Mouse (Mus musculus): ENCODE measurements around the gene Camk1. TPM values are rescaled to one million over a fixed set of nuclear protein-coding genes. Genes with fewer than 3 reads are reported as not detected.

Camk1 gene
- polyA plus RNA-seq, 1 experiment: 63.2 TPM

- TF ChIP-seq CTCF (conservative IDR thresholded peaks at IDR 0.05; ENCODE audit: insufficient read depth, insufficient read length, low read depth, low read length) (no peak), POLR2A (IDR thresholded peaks at IDR 0.05; ENCODE audit: low read depth, low read length) (no peak)
- no peak overlapping the region for H3K27ac ChIP-seq (ENCODE audit: insufficient read depth, low read depth, low read length)
- DNase-seq: no peak
- 94% methylated on average over 8 of the region's 8 CpGs for WGBS
- no peaks in the 10 kb centered on the region for H3K27me3 ChIP-seq (replicated peaks; ENCODE audit: control insufficient read depth, insufficient read depth, low read length)
- H3K4me3 ChIP-seq (ENCODE audit: insufficient read depth, low read depth, low read length): no peak overlapping the region
- H3K36me3 ChIP-seq (ENCODE audit: control insufficient read depth, insufficient read depth, low read length): peaks cover 12% of the 10 kb centered on the region
- H3K4me1 ChIP-seq (ENCODE audit: control insufficient read depth, insufficient read depth, low read length): peaks cover 3% of the 10 kb centered on the region; the same call in 1 of the 2 replicates
These were observed 40.7 kb upstream of the Camk1 start for GRCm38 (mm10) chr6:113384351-113384927.

DNA sequence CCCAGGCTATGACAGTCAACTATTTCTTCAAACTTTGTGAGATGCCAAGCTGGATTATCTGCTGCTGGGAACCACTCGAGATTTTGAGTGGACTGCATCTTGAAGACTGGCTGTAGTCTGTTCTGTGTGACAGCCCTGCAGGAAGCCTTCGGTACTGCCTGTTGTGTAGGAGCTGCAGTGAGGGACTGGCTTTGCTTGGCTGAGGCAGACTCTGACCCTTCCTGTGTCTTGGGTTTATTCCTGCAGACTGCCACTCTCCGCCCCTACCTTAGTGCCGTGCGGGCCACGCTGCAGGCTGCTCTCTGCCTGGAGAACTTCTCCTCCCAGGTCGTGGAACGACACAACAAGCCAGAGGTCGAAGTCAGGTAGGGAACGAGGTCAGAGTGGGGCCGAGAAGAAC, 36.7 kb upstream of the Camk1 start:
- Histone ChIP-seq H3K36me3 (ENCODE audit: control insufficient read depth, insufficient read depth, low read length) (peaks cover 5% of the 10 kb centered on the region), H3K27me3 (replicated peaks; ENCODE audit: control insufficient read depth, insufficient read depth, low read length) (no peaks in the 10 kb centered on the region), H3K4me3 (ENCODE audit: insufficient read depth, low read depth, low read length) (no peak overlapping the region), H3K27ac (ENCODE audit: insufficient read depth, low read depth, low read length) (no peak overlapping the region), H3K4me1 (ENCODE audit: control insufficient read depth, insufficient read depth, low read length) (peaks cover 14% of the 10 kb centered on the region)
- WGBS: 62% methylated on average over 11 of the region's 11 CpGs
- TF ChIP-seq POLR2A (IDR thresholded peaks at IDR 0.05; ENCODE audit: low read depth, low read length) (no peak), CTCF (conservative IDR thresholded peaks at IDR 0.05; ENCODE audit: insufficient read depth, insufficient read length, low read depth, low read length) (no peak; the same call in 1 of the 2 replicates)
- peak; percentile 58 for DNase-seq

GRCm38 (mm10) chr6:113379246-113379645, 35.5 kb upstream of the Camk1 start:
- Histone ChIP-seq H3K36me3 (ENCODE audit: control insufficient read depth, insufficient read depth, low read length) (peaks cover 4% of the 10 kb centered on the region), H3K27me3 (replicated peaks; ENCODE audit: control insufficient read depth, insufficient read depth, low read length) (no peaks in the 10 kb centered on the region), H3K4me1 (ENCODE audit: control insufficient read depth, insufficient read depth, low read length) (peaks cover 14% of the 10 kb centered on the region), H3K4me3 (ENCODE audit: insufficient read depth, low read depth, low read length) (peak overlapping the region; percentile 3), H3K27ac (ENCODE audit: insufficient read depth, low read depth, low read length) (no peak overlapping the region)
- TF ChIP-seq CTCF (conservative IDR thresholded peaks at IDR 0.05; ENCODE audit: insufficient read depth, insufficient read length, low read depth, low read length) (no peak), POLR2A (IDR thresholded peaks at IDR 0.05; ENCODE audit: low read depth, low read length) (no peak)
- no peak for DNase-seq
- WGBS: 61% methylated on average over 6 of the region's 6 CpGs

DNA sequence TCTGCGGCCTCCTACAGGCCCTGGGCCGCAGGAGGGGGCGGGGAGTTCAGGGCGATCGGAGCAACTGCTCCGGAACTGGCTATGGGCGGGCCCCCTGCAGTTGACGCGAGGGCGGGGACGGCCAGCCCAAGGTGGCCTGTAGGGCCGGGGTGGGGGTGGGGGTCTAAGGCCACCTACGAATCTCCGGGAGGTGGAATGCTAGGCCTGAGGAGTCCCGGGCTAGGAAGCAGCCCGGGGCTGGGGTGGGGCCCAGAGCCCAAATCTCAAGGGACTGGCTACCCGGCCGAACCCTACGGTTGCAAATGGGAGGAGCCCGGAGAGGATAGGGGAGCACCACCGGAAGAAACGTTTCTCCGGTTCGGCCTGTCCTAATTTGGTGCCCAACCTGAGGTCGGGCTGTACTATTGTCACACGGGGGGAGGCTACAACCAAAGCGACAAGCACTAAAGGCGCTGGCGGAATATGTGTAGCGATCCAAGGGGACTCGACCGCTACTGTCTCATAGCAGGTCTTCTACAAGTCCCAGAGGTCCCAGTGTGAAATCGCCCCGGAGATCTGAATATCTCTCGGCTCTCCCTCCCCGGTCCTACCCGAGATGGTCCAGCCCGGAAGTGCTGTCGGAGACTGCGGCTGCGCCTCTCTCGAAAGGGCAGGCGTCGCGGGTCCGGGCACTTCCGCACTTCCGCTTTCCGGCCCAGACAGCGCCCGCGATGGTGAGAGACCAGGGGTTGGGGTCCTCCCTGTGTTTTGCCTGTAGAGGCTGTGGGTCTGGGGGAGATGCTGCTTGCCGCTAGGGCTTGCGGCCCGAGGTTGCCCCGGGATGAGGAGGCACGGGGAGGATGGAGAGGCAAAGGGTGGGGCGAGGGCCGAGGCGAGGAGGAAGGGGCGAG, 34.0 kb upstream of the Camk1 start, which contains the start of the genes Tada3 and Arpc4:
Gene Tada3, minus strand, starts transcription at position 388 of the 890 bp plus-strand sequence.
Gene Arpc4, plus strand, starts transcription at position 620 of the 890 bp plus-strand sequence.
- H3K4me3 ChIP-seq (ENCODE audit: insufficient read depth, low read depth, low read length): peak within 1 kb of the TSS; percentile 74

DNA sequence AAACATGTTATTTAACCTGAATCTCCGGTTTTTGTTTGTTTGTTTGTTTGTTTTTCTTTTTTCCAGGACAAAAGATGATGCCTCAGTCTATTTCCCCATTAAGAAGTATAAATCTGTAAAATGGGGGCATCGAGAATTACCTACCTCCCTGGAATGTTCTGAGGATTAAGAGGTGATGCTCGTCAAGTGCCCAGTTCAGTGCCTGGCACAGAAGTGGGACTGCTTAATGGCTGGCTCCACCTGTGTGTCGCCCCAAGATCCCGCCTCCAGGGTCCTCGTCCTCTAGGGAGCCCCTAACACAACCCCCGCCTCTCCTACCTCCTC, 33.4 kb upstream of the Camk1 start:
- H3K4me1 ChIP-seq (ENCODE audit: control insufficient read depth, insufficient read depth, low read length): peaks cover 14% of the 10 kb centered on the region
- no peak for DNase-seq
- H3K36me3 ChIP-seq (ENCODE audit: control insufficient read depth, insufficient read depth, low read length): peaks cover 2% of the 10 kb centered on the region
- 5% methylated on average over 7 of the region's 7 CpGs for WGBS
- H3K4me3 ChIP-seq (ENCODE audit: insufficient read depth, low read depth, low read length): peak overlapping the region; percentile 74
- peak overlapping the region; percentile 73 for H3K27ac ChIP-seq (ENCODE audit: insufficient read depth, low read depth, low read length)
- no peaks in the 10 kb centered on the region for H3K27me3 ChIP-seq (replicated peaks; ENCODE audit: control insufficient read depth, insufficient read depth, low read length)
- TF ChIP-seq POLR2A (IDR thresholded peaks at IDR 0.05; ENCODE audit: low read depth, low read length) (no peak), CTCF (conservative IDR thresholded peaks at IDR 0.05; ENCODE audit: insufficient read depth, insufficient read length, low read depth, low read length) (no peak)

More for the DNA sequence above, 34.0 kb upstream of the Camk1 start, which contains the start of the genes Tada3 and Arpc4:
- TF ChIP-seq CTCF (conservative IDR thresholded peaks at IDR 0.05; ENCODE audit: insufficient read depth, insufficient read length, low read depth, low read length): no peak
- TF ChIP-seq POLR2A (IDR thresholded peaks at IDR 0.05; ENCODE audit: low read depth, low read length): peak; percentile 42
- Histone ChIP-seq H3K27me3 (replicated peaks; ENCODE audit: control insufficient read depth, insufficient read depth, low read length) (no peaks in the 10 kb centered on the region), H3K36me3 (ENCODE audit: control insufficient read depth, insufficient read depth, low read length) (peaks cover 2% of the 10 kb centered on the region), H3K27ac (ENCODE audit: insufficient read depth, low read depth, low read length) (peak within 1 kb of the TSS; percentile 91), H3K4me1 (ENCODE audit: control insufficient read depth, insufficient read depth, low read length) (peaks cover 14% of the 10 kb centered on the region)
- DNase-seq: peak; percentile 96
- WGBS: under 1% methylated on average over 61 of the region's 61 CpGs

GRCm38 (mm10) chr6:113373491-113373890, 29.7 kb upstream of the Camk1 start:
- no peak overlapping the region for H3K4me3 ChIP-seq (ENCODE audit: insufficient read depth, low read depth, low read length)
- no peak for TF ChIP-seq POLR2A (IDR thresholded peaks at IDR 0.05; ENCODE audit: low read depth, low read length)
- TF ChIP-seq CTCF (conservative IDR thresholded peaks at IDR 0.05; ENCODE audit: insufficient read depth, insufficient read length, low read depth, low read length): no peak
- no peaks in the 10 kb centered on the region for H3K27me3 ChIP-seq (replicated peaks; ENCODE audit: control insufficient read depth, insufficient read depth, low read length)
- no peaks in the 10 kb centered on the region; the same call in none of the 2 replicates for H3K36me3 ChIP-seq (ENCODE audit: control insufficient read depth, insufficient read depth, low read length)
- no peak overlapping the region for H3K27ac ChIP-seq (ENCODE audit: insufficient read depth, low read depth, low read length)
- 92% methylated on average over 4 of the region's 4 CpGs for WGBS
- peaks cover 6% of the 10 kb centered on the region; the same call in 1 of the 2 replicates for H3K4me1 ChIP-seq (ENCODE audit: control insufficient read depth, insufficient read depth, low read length)
- DNase-seq: no peak

All from kidney, adult 2 months (tissue).